Mouse (Mus musculus) midbrain, embryonic 15.5 days (tissue): Measurements from ENCODE around the gene Mug1. TPM values are rescaled to one million over a fixed set of nuclear protein-coding genes. Genes with fewer than 3 reads are reported as not detected.
"Not testable (repeated sequence)": the region's sequence is repeated elsewhere in the genome, so short reads cannot be mapped to it uniquely, and the experiment has no call there.

Experiments used
- ATAC-seq: fragments of 200-750 bp; cut with Nextera tagmentation; replicated peaks from 2 replicates; pipeline ENCODE4 v1.8.0; 2017; ENCODE audit warnings: moderate TSS enrichment
- H3K27ac ChIP-seq: fragments of 300-500 bp; sonication (generic); 2 replicates; pipeline ENCODE4 v1.5.1; 2015; ENCODE audit warnings: mild to moderate bottlenecking, inconsistent platforms
- H3K27me3 ChIP-seq: fragments of 300-500 bp; sonication (generic); replicated peaks from 2 replicates; pipeline ENCODE4 v1.6.1; 2015; ENCODE audit warnings: inconsistent platforms
- H3K36me3 ChIP-seq: fragments of 300-500 bp; sonication (generic); replicated peaks from 2 replicates; pipeline ENCODE4 v1.6.1; 2015; ENCODE audit warnings: inconsistent platforms
- H3K4me1 ChIP-seq: fragments of 300-500 bp; sonication (generic); 2 replicates; pipeline ENCODE4 v1.6.1; 2015; ENCODE audit warnings: inconsistent platforms
- H3K4me2 ChIP-seq: fragments of 300-500 bp; sonication (generic); 2 replicates; pipeline ENCODE4 v1.6.1; 2015; ENCODE audit warnings: inconsistent platforms, mild to moderate bottlenecking, moderate library complexity
- H3K4me3 ChIP-seq: fragments of 300-500 bp; sonication (generic); 2 replicates; pipeline ENCODE4 v1.5.1; 2015; ENCODE audit warnings: mild to moderate bottlenecking, inconsistent platforms
- H3K9ac ChIP-seq: fragments of 300-500 bp; sonication (generic); 2 replicates; pipeline ENCODE4 v1.6.1; 2015; ENCODE audit warnings: mild to moderate bottlenecking, inconsistent platforms
- H3K9me3 ChIP-seq: fragments of 300-500 bp; sonication (generic); 2 replicates; pipeline ENCODE4 v1.6.1; 2016; ENCODE audit warnings: inconsistent platforms
- WGBS: fragments of 180-500 bp; shearing (Covaris S2); methylation state at CpG from one replicate; pipeline ENCODE4 v1.1.7; 2015; ENCODE audit warnings: mixed read lengths; 5-methylcytosine and 5-hydroxymethylcytosine counted together
- polyA plus RNA-seq: library from polyadenylated mRNA; unstranded; fragments of >200 nt; fragmentation: Nextera tagmentation; extraction: Ambion mirVana; gene quantifications from 2 replicates; pipeline ENCODE4 v1.2.1, GENCODE M21; 2015

Mug1 gene
- polyA plus RNA-seq = not detected in 2 replicates

- WGBS = 85% methylated on average over 4 of the region's 4 CpGs
- not testable (repeated sequence) for H3K4me1 ChIP-seq, ATAC-seq
Observed at GRCm38 (mm10) chr6:121838271-121838670, at the start of gene Mug1. Gene Mug1, plus strand, starts transcription at chr6:121838541.

GRCm38 (mm10) chr6:121828034-121828433 is 10.3 kb upstream of the Mug1 start:
- Histone ChIP-seq H3K4me2 (no peak overlapping the region), H3K27me3 (no peaks in the 10 kb centered on the region), H3K27ac (no peak overlapping the region), H3K4me1 (no peaks in the 10 kb centered on the region), H3K9me3 (no peaks in the 10 kb centered on the region), H3K36me3 (no peaks in the 10 kb centered on the region), H3K9ac (no peak overlapping the region), H3K4me3 (no peak overlapping the region)
- no peak for ATAC-seq
- 73% methylated on average over 4 of the region's 4 CpGs for WGBS

More at GRCm38 (mm10) chr6:121838271-121838670, at the start of gene Mug1:
- not testable (repeated sequence) for H3K4me2 ChIP-seq, H3K36me3 ChIP-seq, H3K9me3 ChIP-seq, H3K9ac ChIP-seq, H3K27me3 ChIP-seq, H3K4me3 ChIP-seq, H3K27ac ChIP-seq

- Histone ChIP-seq H3K27me3 (no peaks in the 10 kb centered on the region), H3K4me1 (no peaks in the 10 kb centered on the region)
- no peak for ATAC-seq
Observed at GRCm38 (mm10) chr6:121836361-121836760, 2.0 kb upstream of the Mug1 start.

GRCm38 (mm10) chr6:121848378-121848777 is 10.0 kb downstream of the Mug1 start:
- H3K4me3 ChIP-seq = no peak overlapping the region
- no peak overlapping the region for H3K4me2 ChIP-seq
- WGBS = 45% methylated on average over 1 of the region's 1 CpGs
- no peaks in the 10 kb centered on the region for H3K36me3 ChIP-seq
- no peaks in the 10 kb centered on the region for H3K4me1 ChIP-seq
- H3K9ac ChIP-seq = no peak overlapping the region
- no peak for ATAC-seq
- no peaks in the 10 kb centered on the region; the same call in 1 of the 2 replicates for H3K9me3 ChIP-seq
- H3K27ac ChIP-seq = no peak overlapping the region
- no peaks in the 10 kb centered on the region for H3K27me3 ChIP-seq

More at GRCm38 (mm10) chr6:121836361-121836760, 2.0 kb upstream of the Mug1 start:
- 91% methylated on average over 1 of the region's 1 CpGs for WGBS
- Histone ChIP-seq H3K4me2 (no peak overlapping the region), H3K27ac (no peak overlapping the region), H3K4me3 (no peak overlapping the region), H3K9ac (no peak overlapping the region), H3K36me3 (no peaks in the 10 kb centered on the region), H3K9me3 (no peaks in the 10 kb centered on the region; the same call in 1 of the 2 replicates)

Other genes starting within 250 kb of the Mug1 start
- 15.0 and 17.8 TPM in 2 replicates for gene A2m, start 203.2 kb upstream of the Mug1 start, polyA plus RNA-seq
- gene Gm7298, start 105.6 kb upstream of the Mug1 start, polyA plus RNA-seq = not detected in 2 replicates
- gene Mug2, start 168.2 kb downstream of the Mug1 start, polyA plus RNA-seq = not detected in 2 replicates